Mouse (Mus musculus) intestine, embryonic 14.5 days (tissue): ENCODE results near the gene Foxp1. TPM values are rescaled to one million over a fixed set of nuclear protein-coding genes. Genes with fewer than 3 reads are reported as not detected.

Experiments
- ATAC-seq: fragments of 200-750 bp; cut with Nextera tagmentation; replicated peaks from 2 replicates; pipeline ENCODE4 v1.8.0; 2017; ENCODE audit warnings: low read depth, moderate number of reproducible peaks, moderate TSS enrichment, moderate library complexity; ENCODE audit not compliant: low FRiP score, low TSS enrichment
- DNase-seq: peaks from one replicate; pipeline ENCODE4 v3.0.0-alpha.2; 2018; ENCODE audit warnings: low spot score
- H3K27ac ChIP-seq: fragments of 300-500 bp; sonication (generic); 2 replicates; pipeline ENCODE4 v1.5.1; 2014; ENCODE audit warnings: low read depth, mild to moderate bottlenecking, control low read depth
- H3K27me3 ChIP-seq: fragments of 300-500 bp; sonication (generic); replicated peaks from 2 replicates; pipeline ENCODE4 v1.6.1; 2014; ENCODE audit warnings: low read length, control low read depth; ENCODE audit not compliant: control insufficient read depth, insufficient read depth
- H3K36me3 ChIP-seq: fragments of 300-500 bp; sonication (generic); 2 replicates; pipeline ENCODE4 v1.6.1; 2014; ENCODE audit warnings: low read length, control low read depth; ENCODE audit not compliant: control insufficient read depth, insufficient read depth
- H3K4me1 ChIP-seq: fragments of 300-500 bp; sonication (generic); replicated peaks from 2 replicates; pipeline ENCODE4 v1.6.1; 2014; ENCODE audit warnings: low read length, control low read depth, mixed read lengths; ENCODE audit not compliant: control insufficient read depth, insufficient read depth
- H3K4me2 ChIP-seq: fragments of 300-500 bp; sonication (generic); 2 replicates; pipeline ENCODE4 v1.6.1; 2014; ENCODE audit warnings: low read length
- H3K4me3 ChIP-seq: fragments of 300-500 bp; sonication (generic); 2 replicates; pipeline ENCODE4 v1.5.1; 2014; ENCODE audit warnings: low read depth, low read length, control low read depth, mixed read lengths
- H3K9ac ChIP-seq: fragments of 300-500 bp; sonication (generic); 2 replicates; pipeline ENCODE4 v1.6.1; 2014; ENCODE audit warnings: mild to moderate bottlenecking, low read length
- H3K9me3 ChIP-seq: fragments of 300-500 bp; sonication (generic); 2 replicates; pipeline ENCODE4 v1.6.1; 2016; ENCODE audit warnings: low read length, control low read depth; ENCODE audit not compliant: control insufficient read depth
- WGBS: fragments of 180-500 bp; shearing (Covaris S2); extraction: QIAGEN DNeasy Blood & Tissue Kit; methylation state at CpG from one replicate; pipeline ENCODE4 v1.1.7; 2014; 5-methylcytosine and 5-hydroxymethylcytosine counted together
- polyA plus RNA-seq: library from polyadenylated mRNA; unstranded; fragments of >200 nt; fragmentation: Nextera tagmentation; extraction: Ambion mirVana; gene quantifications from 2 replicates; pipeline ENCODE4 v1.2.1, GENCODE M21; 2014

The Foxp1 gene
- polyA plus RNA-seq, 1 experiment from 2014 or later, result 133 TPM

- WGBS, result 94% methylated on average over 10 of the region's 10 CpGs
- H3K4me1 ChIP-seq, result no peaks in the 10 kb centered on the region
- no peaks in the 10 kb centered on the region for H3K9me3 ChIP-seq
- DNase-seq (no peak), ATAC-seq (no peak)
- no peak overlapping the region for H3K4me3 ChIP-seq
- H3K9ac ChIP-seq, result no peak overlapping the region
- H3K4me2 ChIP-seq, result no peak overlapping the region
- no peaks in the 10 kb centered on the region for H3K27me3 ChIP-seq
- H3K27ac ChIP-seq, result no peak overlapping the region
- H3K36me3 ChIP-seq, result peaks cover 90% of the 10 kb centered on the region
Observed at GRCm38 (mm10) chr6:98934381-98934780, 588.1 kb downstream of the Foxp1 start.

- peak; percentile 50 for DNase-seq
- WGBS, result 83% methylated on average over 18 of the region's 18 CpGs
Observed at GRCm38 (mm10) chr6:98933135-98933724, 589.3 kb downstream of the Foxp1 start.

GRCm38 (mm10) chr6:98931881-98932540 lies 590.5 kb downstream of the Foxp1 start:
- peaks cover 87% of the 10 kb centered on the region for H3K36me3 ChIP-seq
- no peak overlapping the region for H3K4me2 ChIP-seq
- 64% methylated on average over 8 of the region's 8 CpGs for WGBS
- DNase-seq (peak; percentile 31), ATAC-seq (no peak)
- no peaks in the 10 kb centered on the region for H3K4me1 ChIP-seq
- H3K4me3 ChIP-seq, result no peak overlapping the region
- no peak overlapping the region for H3K27ac ChIP-seq
- H3K27me3 ChIP-seq, result no peaks in the 10 kb centered on the region
- no peak overlapping the region for H3K9ac ChIP-seq
- H3K9me3 ChIP-seq, result no peaks in the 10 kb centered on the region

More at GRCm38 (mm10) chr6:98933135-98933724, 589.3 kb downstream of the Foxp1 start:
- H3K36me3 ChIP-seq, result peaks cover 93% of the 10 kb centered on the region
- H3K4me2 ChIP-seq, result no peak overlapping the region
- H3K27me3 ChIP-seq, result no peaks in the 10 kb centered on the region
- no peak for ATAC-seq
- no peak overlapping the region for H3K4me3 ChIP-seq
- no peak overlapping the region for H3K9ac ChIP-seq
- no peaks in the 10 kb centered on the region for H3K4me1 ChIP-seq
- H3K27ac ChIP-seq, result no peak overlapping the region
- no peaks in the 10 kb centered on the region for H3K9me3 ChIP-seq

GRCm38 (mm10) chr6:98930652-98931300 lies 591.7 kb downstream of the Foxp1 start:
- peaks cover 74% of the 10 kb centered on the region for H3K36me3 ChIP-seq

DNA sequence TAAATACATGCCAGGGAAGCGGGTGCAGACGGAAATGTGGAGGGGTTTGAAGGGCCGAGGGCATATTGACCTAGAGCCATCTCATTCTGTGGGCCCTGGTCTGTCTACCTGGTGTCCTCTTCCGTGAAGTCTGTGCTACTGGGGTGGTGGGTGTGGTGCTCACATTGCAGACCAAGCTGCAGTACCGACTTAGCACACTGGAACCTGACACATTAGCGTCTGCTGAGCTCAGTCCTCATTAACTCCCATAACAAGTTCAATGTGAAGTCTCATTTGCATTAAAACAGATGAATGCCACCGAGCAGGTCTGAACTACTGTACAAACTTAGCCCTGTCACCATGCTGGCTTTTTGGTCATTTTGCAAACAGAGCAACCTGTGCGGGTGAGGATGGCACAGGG lies 594.2 kb downstream of the Foxp1 start:
- no peak overlapping the region for H3K27ac ChIP-seq
- H3K9ac ChIP-seq, result no peak overlapping the region
- ATAC-seq (no peak), DNase-seq (no peak)
- H3K4me3 ChIP-seq, result no peak overlapping the region
- H3K27me3 ChIP-seq, result no peaks in the 10 kb centered on the region
- no peak overlapping the region for H3K4me2 ChIP-seq
- peaks cover 59% of the 10 kb centered on the region for H3K36me3 ChIP-seq
- no peaks in the 10 kb centered on the region for H3K4me1 ChIP-seq
- H3K9me3 ChIP-seq, result no peaks in the 10 kb centered on the region
- WGBS, result 75% methylated on average over 8 of the region's 8 CpGs

More at GRCm38 (mm10) chr6:98930652-98931300, 591.7 kb downstream of the Foxp1 start:
- WGBS, result 86% methylated on average over 15 of the region's 15 CpGs
- no peak overlapping the region for H3K27ac ChIP-seq
- H3K9ac ChIP-seq, result no peak overlapping the region
- H3K9me3 ChIP-seq, result no peaks in the 10 kb centered on the region
- no peak for DNase-seq
- H3K27me3 ChIP-seq, result no peaks in the 10 kb centered on the region
- no peak overlapping the region for H3K4me2 ChIP-seq
- no peak for ATAC-seq
- no peaks in the 10 kb centered on the region for H3K4me1 ChIP-seq
- no peak overlapping the region for H3K4me3 ChIP-seq

- H3K4me2 ChIP-seq, result no peak overlapping the region
- H3K9ac ChIP-seq, result no peak overlapping the region
- no peak for ATAC-seq
- H3K4me1 ChIP-seq, result no peaks in the 10 kb centered on the region
- no peak overlapping the region for H3K27ac ChIP-seq
- WGBS, result 89% methylated on average over 6 of the region's 6 CpGs
- H3K4me3 ChIP-seq, result no peak overlapping the region
- DNase-seq, result no peak
- no peaks in the 10 kb centered on the region for H3K27me3 ChIP-seq
- H3K9me3 ChIP-seq, result no peaks in the 10 kb centered on the region
- no peaks in the 10 kb centered on the region for H3K36me3 ChIP-seq
Observed at GRCm38 (mm10) chr6:98901259-98901658, 621.3 kb downstream of the Foxp1 start.

DNA sequence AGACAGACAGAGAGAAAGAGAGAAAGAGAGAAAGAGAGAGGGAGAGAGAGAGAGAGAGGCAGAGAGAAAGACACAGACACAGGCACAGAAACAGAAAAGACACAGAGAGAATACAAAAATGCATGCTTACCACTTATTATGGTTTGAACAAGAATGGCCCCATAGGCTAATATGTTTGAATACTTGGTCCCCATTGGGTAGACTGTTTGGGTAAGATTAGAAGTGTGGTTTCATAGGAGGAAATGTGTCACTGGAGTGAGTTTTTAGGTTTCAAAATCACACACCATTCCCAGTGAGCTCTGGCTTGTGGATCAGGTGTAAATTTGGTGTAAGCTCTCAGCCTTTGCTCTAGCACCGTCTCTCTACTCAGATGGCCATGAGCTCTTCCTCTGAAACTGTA lies 644.3 kb downstream of the Foxp1 start:
- 70% methylated on average over 1 of the region's 1 CpGs for WGBS
- Histone ChIP-seq H3K36me3 (no peaks in the 10 kb centered on the region), H3K9me3 (no peaks in the 10 kb centered on the region), H3K4me3 (no peak overlapping the region), H3K27me3 (no peaks in the 10 kb centered on the region), H3K4me1 (peaks cover 2% of the 10 kb centered on the region; the same call in 1 of the 2 replicates), H3K9ac (no peak overlapping the region), H3K4me2 (no peak overlapping the region), H3K27ac (no peak overlapping the region)
- ATAC-seq, result no peak
- no peak for DNase-seq

DNA sequence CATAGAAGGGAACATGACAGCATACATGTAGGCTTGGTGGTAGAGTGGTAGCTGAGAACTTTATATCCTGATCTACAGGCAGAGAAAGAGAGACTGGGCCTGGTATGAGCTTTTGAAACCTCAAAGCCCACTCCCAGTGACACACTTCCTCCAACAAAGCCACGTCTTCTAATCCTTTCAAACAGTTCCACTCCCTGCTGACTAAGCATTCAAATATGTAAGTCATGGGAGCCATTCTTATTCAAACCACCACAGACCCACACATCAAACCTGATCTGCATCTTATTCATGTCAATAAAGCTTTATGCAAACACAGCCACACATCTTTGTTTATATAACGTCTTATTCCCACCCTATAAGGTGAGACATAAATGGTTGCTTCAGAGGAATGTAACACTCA lies 646.1 kb downstream of the Foxp1 start:
- Histone ChIP-seq H3K27ac (no peak overlapping the region), H3K27me3 (no peaks in the 10 kb centered on the region), H3K9ac (no peak overlapping the region), H3K36me3 (no peaks in the 10 kb centered on the region), H3K4me2 (no peak overlapping the region), H3K4me1 (peaks cover 10% of the 10 kb centered on the region; the same call in 1 of the 2 replicates), H3K9me3 (no peaks in the 10 kb centered on the region), H3K4me3 (no peak overlapping the region)
- DNase-seq, result no peak
- no peak for ATAC-seq
- WGBS, result 78% methylated on average over 2 of the region's 2 CpGs
